Mouse (Mus musculus): ENCODE data around the gene Cbln4.

The Cbln4 gene

GRCm38 (mm10) chr2:172043235-172043610, at the start of gene Cbln4:
Cbln4 (minus strand) TSS chr2:172043466.
- DNase-seq (ENCODE audit: low spot score in 2 of 2): peak; percentile 22 to 36

GRCm38 (mm10) chr2:172078596-172078995, 35.3 kb upstream of the Cbln4 start:
- DNase-seq (ENCODE audit: low spot score in 2 of 2): no peak

GRCm38 (mm10) chr2:172076295-172076694, 33.0 kb upstream of the Cbln4 start:
- no peak for DNase-seq (ENCODE audit: low spot score in 2 of 2)

GRCm38 (mm10) chr2:172062876-172063275, 19.6 kb upstream of the Cbln4 start:
- DNase-seq (ENCODE audit: low spot score in 2 of 2): no peak

GRCm38 (mm10) chr2:172059747-172060146, 16.5 kb upstream of the Cbln4 start:
- no peak for DNase-seq (ENCODE audit: low spot score in 2 of 2)

- no peak for DNase-seq (ENCODE audit: low spot score in 2 of 2)
Observed at GRCm38 (mm10) chr2:172058936-172059665, 15.8 kb upstream of the Cbln4 start.

- DNase-seq (ENCODE audit: low spot score in 2 of 2): no peak
Observed at GRCm38 (mm10) chr2:172046002-172046401, 2.7 kb upstream of the Cbln4 start.

- peak; percentile 27 to 31 for DNase-seq (ENCODE audit: low spot score in 2 of 2)
Observed at GRCm38 (mm10) chr2:172042607-172043234, 545 bp downstream of the Cbln4 start.

GRCm38 (mm10) chr2:172042125-172042524, 1.1 kb downstream of the Cbln4 start:
- peak; percentile 70 to 71 for DNase-seq (ENCODE audit: low spot score in 2 of 2)

- DNase-seq (ENCODE audit: low spot score in 2 of 2): peak; percentile 7 to 16
Observed at GRCm38 (mm10) chr2:172040859-172041258, 2.4 kb downstream of the Cbln4 start.

- no peak for DNase-seq (ENCODE audit: low spot score in 2 of 2)
Observed at GRCm38 (mm10) chr2:172039601-172040000, 3.7 kb downstream of the Cbln4 start.

- DNase-seq (ENCODE audit: low spot score in 2 of 2): no peak
Observed at GRCm38 (mm10) chr2:172034281-172034680, 9.0 kb downstream of the Cbln4 start.

- DNase-seq (ENCODE audit: low spot score in 2 of 2): no peak
Observed at GRCm38 (mm10) chr2:172025459-172026130, 17.7 kb downstream of the Cbln4 start.

GRCm38 (mm10) chr2:172006726-172007125, 36.5 kb downstream of the Cbln4 start:
- no peak for DNase-seq (ENCODE audit: low spot score in 2 of 2)

- no peak for DNase-seq (ENCODE audit: low spot score in 2 of 2)
Observed at GRCm38 (mm10) chr2:172005970-172006369, 37.3 kb downstream of the Cbln4 start.

GRCm38 (mm10) chr2:172004029-172004984, 39.0 kb downstream of the Cbln4 start:
- DNase-seq (ENCODE audit: low spot score in 2 of 2): no peak

GRCm38 (mm10) chr2:171996979-171997686, 46.1 kb downstream of the Cbln4 start:
- no peak for DNase-seq (ENCODE audit: low spot score in 2 of 2)

- no peak for DNase-seq (ENCODE audit: low spot score in 2 of 2)
Observed at GRCm38 (mm10) chr2:171994861-171995260, 48.4 kb downstream of the Cbln4 start.

GRCm38 (mm10) chr2:171994240-171994639, 49.0 kb downstream of the Cbln4 start:
- no peak for DNase-seq (ENCODE audit: low spot score in 2 of 2)

GRCm38 (mm10) chr2:171986686-171987085, 56.6 kb downstream of the Cbln4 start:
- no peak for DNase-seq (ENCODE audit: low spot score in 2 of 2)

Measured in right cerebral cortex, adult 2 months (tissue).